Mouse (Mus musculus): Measurements from ENCODE around the gene Parp3. TPM values are rescaled to one million over a fixed set of nuclear protein-coding genes. Genes with fewer than 3 reads are reported as not detected.

Parp3 gene
- polyA plus RNA-seq, 1 experiment from 2014 or later = 0.86 TPM

- Histone ChIP-seq H3K9ac (replicated peaks) (no peak overlapping the region), H3K9me3 (replicated peaks) (no peaks in the 10 kb centered on the region), H3K27me3 (replicated peaks) (no peaks in the 10 kb centered on the region), H3K4me3 (replicated peaks) (no peak overlapping the region), H3K4me1 (peaks cover 40% of the 10 kb centered on the region), H3K4me2 (peak overlapping the region; percentile 26), H3K36me3 (no peaks in the 10 kb centered on the region; the same call in 1 of the 2 replicates), H3K27ac (replicated peaks) (no peak overlapping the region)
- no peak for ATAC-seq (ENCODE audit: low FRiP score)
- WGBS = 8% methylated on average over 6 of the region's 6 CpGs
These were observed 2.3 kb downstream of the Parp3 start for GRCm38 (mm10) chr9:106474456-106474855.

GRCm38 (mm10) chr9:106473753-106474105 is 3.0 kb downstream of the Parp3 start:
- Histone ChIP-seq H3K4me2 (no peak overlapping the region), H3K4me3 (replicated peaks) (no peak overlapping the region), H3K36me3 (no peaks in the 10 kb centered on the region), H3K27me3 (replicated peaks) (no peaks in the 10 kb centered on the region), H3K9me3 (replicated peaks) (no peaks in the 10 kb centered on the region), H3K27ac (replicated peaks) (no peak overlapping the region), H3K4me1 (peaks cover 36% of the 10 kb centered on the region), H3K9ac (replicated peaks) (no peak overlapping the region)
- no peak for ATAC-seq (ENCODE audit: low FRiP score)
- WGBS = 81% methylated on average over 5 of the region's 5 CpGs

GRCm38 (mm10) chr9:106473081-106473752 is 3.5 kb downstream of the Parp3 start:
- ATAC-seq (ENCODE audit: low FRiP score) = no peak

GRCm38 (mm10) chr9:106472321-106472720 is 4.4 kb downstream of the Parp3 start:
- Histone ChIP-seq H3K36me3 (no peaks in the 10 kb centered on the region), H3K27me3 (replicated peaks) (no peaks in the 10 kb centered on the region), H3K4me2 (no peak overlapping the region), H3K9me3 (replicated peaks) (no peaks in the 10 kb centered on the region), H3K4me3 (replicated peaks) (no peak overlapping the region), H3K9ac (replicated peaks) (no peak overlapping the region), H3K27ac (replicated peaks) (no peak overlapping the region), H3K4me1 (peaks cover 23% of the 10 kb centered on the region)
- ATAC-seq (ENCODE audit: low FRiP score) = no peak
- 81% methylated on average over 4 of the region's 4 CpGs for WGBS

More at GRCm38 (mm10) chr9:106473081-106473752, 3.5 kb downstream of the Parp3 start:
- Histone ChIP-seq H3K9me3 (replicated peaks) (no peaks in the 10 kb centered on the region), H3K4me1 (peaks cover 31% of the 10 kb centered on the region), H3K27me3 (replicated peaks) (no peaks in the 10 kb centered on the region), H3K4me3 (replicated peaks) (no peak overlapping the region), H3K4me2 (no peak overlapping the region), H3K9ac (replicated peaks) (no peak overlapping the region), H3K36me3 (no peaks in the 10 kb centered on the region), H3K27ac (replicated peaks) (no peak overlapping the region)
- 92% methylated on average over 16 of the region's 16 CpGs for WGBS

- Histone ChIP-seq H3K9me3 (replicated peaks) (no peaks in the 10 kb centered on the region), H3K4me1 (peaks cover 23% of the 10 kb centered on the region), H3K27me3 (replicated peaks) (no peaks in the 10 kb centered on the region), H3K4me3 (replicated peaks) (no peak overlapping the region), H3K9ac (replicated peaks) (no peak overlapping the region), H3K36me3 (no peaks in the 10 kb centered on the region), H3K4me2 (no peak overlapping the region), H3K27ac (replicated peaks) (no peak overlapping the region)
- 19% methylated on average over 5 of the region's 5 CpGs for WGBS
- ATAC-seq (ENCODE audit: low FRiP score) = no peak
These were observed 4.9 kb downstream of the Parp3 start for GRCm38 (mm10) chr9:106471892-106472291.

- H3K4me2 ChIP-seq = no peak overlapping the region
- 67% methylated on average over 14 of the region's 14 CpGs for WGBS
- no peak for ATAC-seq (ENCODE audit: low FRiP score)
- no peak overlapping the region for H3K27ac ChIP-seq (replicated peaks)
- H3K4me1 ChIP-seq = peaks cover 18% of the 10 kb centered on the region
- no peak overlapping the region for H3K9ac ChIP-seq (replicated peaks)
- no peaks in the 10 kb centered on the region for H3K36me3 ChIP-seq
- no peaks in the 10 kb centered on the region for H3K27me3 ChIP-seq (replicated peaks)
- H3K4me3 ChIP-seq (replicated peaks) = no peak overlapping the region
- H3K9me3 ChIP-seq (replicated peaks) = no peaks in the 10 kb centered on the region
These were observed 5.6 kb downstream of the Parp3 start for GRCm38 (mm10) chr9:106470991-106471750.

- WGBS = 78% methylated on average over 9 of the region's 9 CpGs
- no peak overlapping the region for H3K4me2 ChIP-seq
These were observed 7.0 kb downstream of the Parp3 start for GRCm38 (mm10) chr9:106469776-106470175.

GRCm38 (mm10) chr9:106469317-106469716 is 7.4 kb downstream of the Parp3 start:
- no peaks in the 10 kb centered on the region for H3K27me3 ChIP-seq (replicated peaks)
- no peak for ATAC-seq (ENCODE audit: low FRiP score)
- 88% methylated on average over 6 of the region's 6 CpGs for WGBS
- H3K36me3 ChIP-seq = 0 out of 2 replicates have a peak, but pooled peaks cover under 1% of the 10 kb centered on the region
- no peak overlapping the region for H3K4me3 ChIP-seq (replicated peaks)
- no peak overlapping the region for H3K9ac ChIP-seq (replicated peaks)
- H3K4me1 ChIP-seq = peaks cover 24% of the 10 kb centered on the region
- H3K4me2 ChIP-seq = no peak overlapping the region
- H3K9me3 ChIP-seq (replicated peaks) = no peaks in the 10 kb centered on the region
- no peak overlapping the region for H3K27ac ChIP-seq (replicated peaks)

More at GRCm38 (mm10) chr9:106469776-106470175, 7.0 kb downstream of the Parp3 start:
- H3K4me3 ChIP-seq (replicated peaks) = no peak overlapping the region
- no peaks in the 10 kb centered on the region for H3K9me3 ChIP-seq (replicated peaks)
- no peaks in the 10 kb centered on the region for H3K36me3 ChIP-seq
- no peaks in the 10 kb centered on the region for H3K27me3 ChIP-seq (replicated peaks)
- ATAC-seq (ENCODE audit: low FRiP score) = no peak
- H3K4me1 ChIP-seq = peaks cover 24% of the 10 kb centered on the region
- no peak overlapping the region for H3K27ac ChIP-seq (replicated peaks)
- H3K9ac ChIP-seq (replicated peaks) = no peak overlapping the region

- H3K4me1 ChIP-seq = peaks cover 27% of the 10 kb centered on the region
- H3K9ac ChIP-seq (replicated peaks) = no peak overlapping the region
- H3K4me2 ChIP-seq = no peak overlapping the region
- no peak for ATAC-seq (ENCODE audit: low FRiP score)
- WGBS = 90% methylated on average over 7 of the region's 7 CpGs
- H3K27ac ChIP-seq (replicated peaks) = no peak overlapping the region
- no peaks in the 10 kb centered on the region for H3K9me3 ChIP-seq (replicated peaks)
- peaks cover 13% of the 10 kb centered on the region; the same call in 1 of the 2 replicates for H3K36me3 ChIP-seq
- no peaks in the 10 kb centered on the region for H3K27me3 ChIP-seq (replicated peaks)
- H3K4me3 ChIP-seq (replicated peaks) = no peak overlapping the region
These were observed 9.0 kb downstream of the Parp3 start for GRCm38 (mm10) chr9:106467746-106468145.

- Histone ChIP-seq H3K4me3 (replicated peaks) (no peak overlapping the region), H3K9me3 (replicated peaks) (no peaks in the 10 kb centered on the region), H3K4me2 (no peak overlapping the region), H3K27ac (replicated peaks) (no peak overlapping the region), H3K9ac (replicated peaks) (no peak overlapping the region), H3K4me1 (peaks cover 27% of the 10 kb centered on the region), H3K36me3 (peaks cover 23% of the 10 kb centered on the region), H3K27me3 (replicated peaks) (no peaks in the 10 kb centered on the region)
- WGBS = 93% methylated on average over 6 of the region's 6 CpGs
- no peak for ATAC-seq (ENCODE audit: low FRiP score)
These were observed 10.0 kb downstream of the Parp3 start for GRCm38 (mm10) chr9:106466721-106467120.

GRCm38 (mm10) chr9:106465571-106466200 is 11.1 kb downstream of the Parp3 start, which contains the start of gene Gpr62:
Gene Gpr62, minus strand, starts transcription at chr9:106465938.
- peak; percentile 43 for ATAC-seq (ENCODE audit: low FRiP score)
- 22% methylated on average over 26 of the region's 26 CpGs for WGBS
- Histone ChIP-seq H3K9ac (replicated peaks) (peak within 1 kb of the TSS; percentile 84), H3K27ac (replicated peaks) (peak within 1 kb of the TSS; percentile 91), H3K4me2 (peak within 1 kb of the TSS; percentile 95), H3K27me3 (replicated peaks) (no peaks in the 10 kb centered on the region), H3K4me1 (peaks cover 27% of the 10 kb centered on the region), H3K4me3 (replicated peaks) (peak within 1 kb of the TSS; percentile 53), H3K36me3 (peaks cover 32% of the 10 kb centered on the region), H3K9me3 (replicated peaks) (no peaks in the 10 kb centered on the region)

Measured in neural tube, embryonic 15.5 days (tissue).